Mouse (Mus musculus) midbrain, embryonic 16.5 days (tissue): Measurements from ENCODE around the gene Sfr1. TPM values are rescaled to one million over a fixed set of nuclear protein-coding genes. Genes with fewer than 3 reads are reported as not detected.

Experiments
- ATAC-seq: fragments of 200-750 bp; cut with Nextera tagmentation; 2 replicates; pipeline ENCODE4 v1.8.0; 2017; ENCODE audit warnings: moderate TSS enrichment
- H3K27ac ChIP-seq: fragments of 300-500 bp; sonication (generic); 2 replicates; pipeline ENCODE4 v1.5.1; 2014; ENCODE audit warnings: mild to moderate bottlenecking, low read length, mixed read lengths
- H3K27me3 ChIP-seq: fragments of 300-500 bp; sonication (generic); 2 replicates; pipeline ENCODE4 v1.6.1; 2014; ENCODE audit warnings: low read depth, low read length, mixed read lengths; ENCODE audit not compliant: control insufficient read depth, insufficient read depth
- H3K36me3 ChIP-seq: fragments of 300-500 bp; sonication (generic); 2 replicates; pipeline ENCODE4 v1.6.1; 2014; ENCODE audit warnings: mild to moderate bottlenecking, low read length, moderate library complexity, mixed read lengths; ENCODE audit not compliant: control insufficient read depth, insufficient read depth
- H3K4me1 ChIP-seq: fragments of 300-500 bp; sonication (generic); 2 replicates; pipeline ENCODE4 v1.6.1; 2014; ENCODE audit warnings: mild to moderate bottlenecking, low read length, mixed read lengths; ENCODE audit not compliant: control insufficient read depth, insufficient read depth
- H3K4me2 ChIP-seq: fragments of 300-500 bp; sonication (generic); 2 replicates; pipeline ENCODE4 v1.6.1; 2014; ENCODE audit warnings: mild to moderate bottlenecking, low read length, mixed read lengths
- H3K4me3 ChIP-seq: fragments of 300-500 bp; sonication (generic); 2 replicates; pipeline ENCODE4 v1.5.1; 2014; ENCODE audit warnings: low read depth, mild to moderate bottlenecking, low read length, moderate library complexity, mixed read lengths
- H3K9ac ChIP-seq: fragments of 300-500 bp; sonication (generic); 2 replicates; pipeline ENCODE4 v1.6.1; 2014; ENCODE audit warnings: low read depth, low read length, mixed read lengths
- H3K9me3 ChIP-seq: fragments of 300-500 bp; sonication (generic); replicated peaks from 2 replicates; pipeline ENCODE4 v1.6.1; 2014; ENCODE audit warnings: mild to moderate bottlenecking, low read length, mixed read lengths; ENCODE audit not compliant: control insufficient read depth, poor library complexity, severe bottlenecking
- WGBS: fragments of 180-500 bp; shearing (Covaris S2); extraction: QIAGEN DNeasy Blood & Tissue Kit; methylation state at CpG from one replicate; pipeline ENCODE4 v1.1.7; 2014; 5-methylcytosine and 5-hydroxymethylcytosine counted together
- polyA plus RNA-seq: library from polyadenylated mRNA; unstranded; fragments of >200 nt; fragmentation: Nextera tagmentation; extraction: Ambion mirVana; gene quantifications from 2 replicates; pipeline ENCODE4 v1.2.1, GENCODE M21; 2015

Gene Sfr1
- polyA plus RNA-seq, 1 experiment from 2014 or later, result 156 TPM

DNA sequence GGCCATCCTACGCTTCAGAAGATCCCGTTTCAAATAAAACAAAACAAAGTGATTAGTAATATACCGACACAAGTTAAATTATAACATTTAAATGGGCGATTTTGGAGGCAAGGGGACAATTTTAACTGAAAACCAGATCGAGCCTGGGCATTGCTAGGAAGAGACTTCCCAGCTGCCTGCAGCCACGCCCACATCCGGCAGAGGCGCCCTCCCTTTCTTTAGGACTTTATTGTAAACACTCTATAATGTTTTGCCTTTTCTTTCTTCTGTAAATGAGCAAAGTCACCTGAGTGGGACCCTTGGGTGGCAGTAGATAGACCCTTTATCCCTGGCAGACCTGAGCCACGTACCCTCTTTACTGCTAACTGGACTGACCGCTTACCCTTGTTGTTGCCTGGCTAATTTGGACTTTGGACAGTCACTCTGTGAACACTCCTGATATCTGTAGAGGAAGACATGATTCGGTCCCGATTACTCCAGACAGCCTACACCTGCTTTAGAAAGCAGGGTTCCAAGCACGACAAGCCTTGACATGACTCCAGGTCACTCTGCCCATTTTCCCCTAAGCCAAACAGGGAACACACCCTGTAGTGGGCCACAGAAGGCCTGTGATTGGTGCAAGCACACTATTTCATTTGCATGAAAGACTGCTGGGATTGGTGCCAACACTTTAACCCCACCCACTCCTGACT, 26.3 kb upstream of the Sfr1 start:
- H3K27ac ChIP-seq, result no peak overlapping the region
- no peaks in the 10 kb centered on the region for H3K27me3 ChIP-seq
- H3K4me1 ChIP-seq, result no peaks in the 10 kb centered on the region
- H3K4me2 ChIP-seq, result no peak overlapping the region
- no peak overlapping the region for H3K9ac ChIP-seq
- no peak for ATAC-seq
- no peaks in the 10 kb centered on the region for H3K36me3 ChIP-seq
- H3K4me3 ChIP-seq, result no peak overlapping the region
- WGBS, result 80% methylated on average over 13 of the region's 13 CpGs
- H3K9me3 ChIP-seq, result no peaks in the 10 kb centered on the region

DNA sequence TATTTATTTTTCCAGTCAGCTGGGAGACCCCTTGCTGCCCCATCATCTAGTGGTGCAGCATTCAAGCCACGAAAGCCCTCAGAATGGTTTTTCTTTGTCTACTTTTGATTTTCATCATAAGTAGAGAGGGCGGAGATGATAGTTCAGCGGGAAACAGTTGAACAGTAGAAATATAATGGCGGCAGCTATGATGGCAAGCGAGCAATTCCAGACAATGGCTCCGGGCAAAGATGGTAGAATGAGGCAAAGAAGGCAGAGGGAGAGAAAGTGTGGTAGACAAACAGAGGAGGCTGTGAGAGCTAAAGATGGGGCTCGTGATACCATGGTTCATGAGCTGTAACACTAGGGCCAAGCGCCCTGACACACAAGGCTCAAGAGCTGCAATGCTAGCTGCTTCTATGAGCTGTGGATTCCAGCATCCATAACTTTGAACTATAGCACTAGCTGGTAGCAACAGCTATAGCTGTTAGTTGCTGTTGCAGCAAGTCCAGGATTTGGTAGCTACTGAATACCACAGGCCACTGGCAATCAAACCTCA, 25.6 kb upstream of the Sfr1 start:
- WGBS, result 91% methylated on average over 8 of the region's 8 CpGs
- no peak overlapping the region for H3K4me3 ChIP-seq
- no peak overlapping the region for H3K27ac ChIP-seq
- no peak for ATAC-seq
- no peak overlapping the region for H3K9ac ChIP-seq
- no peaks in the 10 kb centered on the region for H3K27me3 ChIP-seq
- no peaks in the 10 kb centered on the region for H3K9me3 ChIP-seq
- no peaks in the 10 kb centered on the region for H3K36me3 ChIP-seq
- H3K4me1 ChIP-seq, result no peaks in the 10 kb centered on the region
- no peak overlapping the region for H3K4me2 ChIP-seq

DNA sequence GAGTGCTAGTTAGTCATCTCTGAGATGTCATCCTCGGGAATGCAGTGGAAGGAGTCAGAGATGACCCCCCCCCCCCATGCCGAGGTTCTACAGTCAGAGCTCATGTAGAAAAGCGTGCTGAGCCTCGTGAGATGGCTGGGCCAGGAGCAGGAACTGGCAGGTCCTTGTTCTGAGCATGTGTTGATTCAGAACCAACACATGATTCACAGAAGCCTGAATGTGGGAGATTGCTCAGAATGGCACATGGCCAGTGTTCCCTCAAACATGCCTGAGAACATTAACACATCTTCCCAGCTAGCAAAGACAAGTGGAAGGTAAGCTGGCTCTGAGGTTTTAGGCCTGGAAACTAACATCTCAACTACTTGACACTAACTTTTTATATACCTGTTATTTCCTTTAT, 21.1 kb upstream of the Sfr1 start:
- Histone ChIP-seq H3K4me1 (no peaks in the 10 kb centered on the region), H3K9ac (no peak overlapping the region), H3K27me3 (no peaks in the 10 kb centered on the region), H3K36me3 (no peaks in the 10 kb centered on the region), H3K27ac (no peak overlapping the region), H3K9me3 (no peaks in the 10 kb centered on the region), H3K4me3 (no peak overlapping the region), H3K4me2 (no peak overlapping the region)
- ATAC-seq, result no peak
- WGBS, result 89% methylated on average over 4 of the region's 4 CpGs

DNA sequence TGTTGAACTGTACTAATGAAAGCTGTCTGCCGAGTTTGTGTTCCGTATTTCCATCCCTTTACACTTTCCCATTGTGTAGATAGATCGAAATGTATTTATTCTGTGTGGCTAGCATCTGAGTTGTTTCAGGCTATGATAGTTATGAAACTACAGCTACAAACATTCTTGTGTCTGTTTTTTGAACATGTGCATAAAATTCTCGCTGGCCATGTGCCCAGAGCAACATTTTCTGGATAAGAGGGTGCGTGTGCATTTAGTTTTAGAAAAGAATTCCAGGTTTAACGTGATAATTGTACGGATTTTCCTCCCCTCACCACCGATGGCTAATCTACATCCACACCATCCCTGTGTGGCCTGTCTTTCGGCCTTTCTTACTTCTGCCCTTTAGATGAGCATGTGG, 18.0 kb upstream of the Sfr1 start:
- H3K9me3 ChIP-seq, result no peaks in the 10 kb centered on the region
- no peaks in the 10 kb centered on the region for H3K36me3 ChIP-seq
- whole genome bisulfite sequencing, result 87% methylated on average over 9 of the region's 9 CpGs
- H3K4me2 ChIP-seq, result no peak overlapping the region
- H3K27me3 ChIP-seq, result no peaks in the 10 kb centered on the region
- H3K9ac ChIP-seq, result no peak overlapping the region
- ATAC-seq, result no peak
- H3K27ac ChIP-seq, result no peak overlapping the region
- no peak overlapping the region for H3K4me3 ChIP-seq
- no peaks in the 10 kb centered on the region for H3K4me1 ChIP-seq

DNA sequence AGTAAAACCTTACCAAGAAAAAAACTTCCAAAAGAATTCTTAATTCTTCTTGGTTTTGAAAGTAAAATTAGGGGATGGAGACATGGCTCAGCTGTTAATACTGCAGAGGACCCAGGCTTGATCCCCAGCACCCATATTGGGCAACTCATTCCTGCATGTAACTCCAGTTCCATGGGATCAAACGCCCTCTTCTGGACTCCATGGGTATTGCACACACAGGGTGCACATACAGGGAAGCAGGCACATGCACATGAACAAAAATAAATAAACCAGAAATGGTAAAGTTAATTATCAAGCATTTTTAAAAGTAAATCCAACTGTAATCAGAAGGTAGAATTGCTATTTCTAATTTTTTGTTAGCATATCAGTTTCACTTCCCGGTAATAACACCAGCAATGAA, 15.3 kb upstream of the Sfr1 start:
- 67% methylated on average over 2 of the region's 2 CpGs for WGBS
- H3K4me3 ChIP-seq, result no peak overlapping the region
- ATAC-seq, result no peak
- no peak overlapping the region for H3K27ac ChIP-seq
- H3K9me3 ChIP-seq, result no peaks in the 10 kb centered on the region
- H3K36me3 ChIP-seq, result no peaks in the 10 kb centered on the region
- no peak overlapping the region for H3K4me2 ChIP-seq
- no peak overlapping the region for H3K9ac ChIP-seq
- H3K27me3 ChIP-seq, result no peaks in the 10 kb centered on the region
- no peaks in the 10 kb centered on the region for H3K4me1 ChIP-seq

DNA sequence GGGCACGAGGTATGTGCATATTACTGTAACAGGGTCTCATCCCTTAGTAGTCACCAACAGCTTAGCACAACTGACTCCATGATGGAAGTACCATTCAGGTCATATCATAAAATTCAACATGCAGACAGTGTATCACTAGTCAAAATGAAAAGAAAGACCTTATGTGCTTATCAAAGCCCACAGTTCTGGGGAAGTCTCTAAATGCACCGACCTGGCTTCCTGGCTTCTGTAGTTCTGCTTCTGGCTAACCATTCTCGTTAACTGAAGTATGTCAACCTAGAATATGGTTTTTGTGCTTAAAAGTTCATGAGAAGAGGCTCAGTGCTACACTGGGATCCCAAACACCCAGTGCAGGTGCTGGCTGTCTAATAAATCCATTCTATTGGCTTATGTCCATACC, 12.3 kb upstream of the Sfr1 start:
- no peaks in the 10 kb centered on the region for H3K4me1 ChIP-seq
- no peak overlapping the region for H3K4me3 ChIP-seq
- H3K4me2 ChIP-seq, result no peak overlapping the region
- no peaks in the 10 kb centered on the region for H3K27me3 ChIP-seq
- no peak for ATAC-seq
- no peak overlapping the region for H3K27ac ChIP-seq
- 93% methylated on average over 3 of the region's 3 CpGs for WGBS
- H3K9ac ChIP-seq, result no peak overlapping the region
- no peaks in the 10 kb centered on the region for H3K9me3 ChIP-seq
- no peaks in the 10 kb centered on the region for H3K36me3 ChIP-seq

DNA sequence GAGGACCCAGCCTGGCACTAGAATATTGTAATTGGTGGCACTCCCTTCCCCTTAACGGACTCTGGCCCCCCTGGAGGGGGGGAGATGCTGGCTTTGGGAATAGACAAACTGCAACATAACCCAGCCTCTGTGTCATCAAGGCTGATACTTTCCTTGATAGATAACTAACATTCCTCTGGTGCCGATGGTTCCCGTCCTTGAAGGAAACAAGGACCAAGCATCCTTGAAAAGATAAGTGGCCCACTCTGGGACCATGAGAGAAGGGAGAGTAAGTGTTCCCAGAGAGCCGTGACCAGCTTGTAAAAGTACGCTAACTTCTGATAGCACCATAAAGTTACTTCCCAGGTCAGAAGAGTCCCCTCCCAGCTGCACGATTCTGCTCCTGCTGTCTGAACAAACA, 9.0 kb upstream of the Sfr1 start:
- H3K4me3 ChIP-seq, result no peak overlapping the region
- WGBS, result 81% methylated on average over 6 of the region's 6 CpGs
- no peak for ATAC-seq
- no peak overlapping the region for H3K9ac ChIP-seq
- H3K4me1 ChIP-seq, result no peaks in the 10 kb centered on the region
- H3K4me2 ChIP-seq, result no peak overlapping the region
- H3K27ac ChIP-seq, result no peak overlapping the region
- H3K9me3 ChIP-seq, result no peaks in the 10 kb centered on the region
- H3K27me3 ChIP-seq, result no peaks in the 10 kb centered on the region
- no peaks in the 10 kb centered on the region for H3K36me3 ChIP-seq

DNA sequence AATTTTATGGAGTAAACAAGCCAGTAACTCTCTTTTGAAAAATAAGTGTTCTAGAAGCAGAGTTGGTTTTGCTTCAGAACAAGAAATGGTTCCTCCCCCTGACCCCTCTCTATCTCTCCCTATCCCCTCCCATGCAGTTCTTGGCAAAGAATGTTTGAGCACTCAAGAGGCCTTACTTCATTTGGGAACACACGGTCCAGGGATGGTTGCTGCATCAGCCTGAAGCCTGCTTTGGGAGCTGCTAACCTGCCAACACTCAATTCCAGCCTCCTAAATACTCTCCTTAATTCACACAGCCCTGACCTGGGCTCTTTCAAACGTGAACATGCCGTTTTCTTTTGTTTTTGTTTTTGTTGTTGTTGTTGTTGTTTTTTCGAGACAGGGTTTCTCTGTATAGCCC, 6.6 kb upstream of the Sfr1 start:
- no peak for ATAC-seq
- Histone ChIP-seq H3K36me3 (no peaks in the 10 kb centered on the region), H3K4me3 (no peak overlapping the region), H3K27me3 (no peaks in the 10 kb centered on the region), H3K27ac (no peak overlapping the region), H3K4me2 (no peak overlapping the region), H3K9ac (no peak overlapping the region), H3K4me1 (no peaks in the 10 kb centered on the region), H3K9me3 (no peaks in the 10 kb centered on the region)
- 94% methylated on average over 4 of the region's 4 CpGs for WGBS

DNA sequence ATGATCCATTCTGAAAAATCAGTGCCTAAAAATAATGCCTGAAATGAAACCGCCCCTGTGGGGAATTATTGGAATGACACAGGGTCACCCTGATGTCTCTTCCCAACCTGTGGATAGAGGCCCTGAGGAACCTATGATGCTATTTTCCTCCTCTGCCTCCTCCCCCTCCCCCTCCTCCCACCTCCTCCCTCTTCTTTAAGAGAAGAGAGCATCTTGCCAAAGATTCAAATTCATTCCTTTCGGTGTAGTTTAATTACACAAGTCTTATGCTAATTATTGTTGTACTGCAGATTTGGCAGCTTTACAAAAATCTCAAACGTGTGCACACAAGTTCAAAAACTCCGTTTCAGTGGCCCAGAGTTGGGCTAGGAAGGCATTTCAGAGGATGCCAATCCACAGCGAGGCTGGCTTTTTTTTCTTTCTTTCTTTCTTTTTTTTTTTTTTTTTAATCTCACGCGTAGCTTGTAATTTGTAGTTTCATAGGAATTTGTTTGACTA, 5.8 kb upstream of the Sfr1 start:
- Histone ChIP-seq H3K4me1 (peaks cover 4% of the 10 kb centered on the region; the same call in 1 of the 2 replicates), H3K4me3 (no peak overlapping the region), H3K4me2 (no peak overlapping the region), H3K36me3 (no peaks in the 10 kb centered on the region), H3K9me3 (no peaks in the 10 kb centered on the region), H3K27ac (no peak overlapping the region), H3K9ac (no peak overlapping the region), H3K27me3 (no peaks in the 10 kb centered on the region)
- ATAC-seq, result no peak
- WGBS, result 53% methylated on average over 7 of the region's 7 CpGs
